Mouse (Mus musculus): ENCODE data around the gene Hyal1.
"Not testable (repeated sequence)": the region's sequence is repeated elsewhere in the genome, so short reads cannot be mapped to it uniquely, and the experiment has no call there.

Hyal1 gene

DNA sequence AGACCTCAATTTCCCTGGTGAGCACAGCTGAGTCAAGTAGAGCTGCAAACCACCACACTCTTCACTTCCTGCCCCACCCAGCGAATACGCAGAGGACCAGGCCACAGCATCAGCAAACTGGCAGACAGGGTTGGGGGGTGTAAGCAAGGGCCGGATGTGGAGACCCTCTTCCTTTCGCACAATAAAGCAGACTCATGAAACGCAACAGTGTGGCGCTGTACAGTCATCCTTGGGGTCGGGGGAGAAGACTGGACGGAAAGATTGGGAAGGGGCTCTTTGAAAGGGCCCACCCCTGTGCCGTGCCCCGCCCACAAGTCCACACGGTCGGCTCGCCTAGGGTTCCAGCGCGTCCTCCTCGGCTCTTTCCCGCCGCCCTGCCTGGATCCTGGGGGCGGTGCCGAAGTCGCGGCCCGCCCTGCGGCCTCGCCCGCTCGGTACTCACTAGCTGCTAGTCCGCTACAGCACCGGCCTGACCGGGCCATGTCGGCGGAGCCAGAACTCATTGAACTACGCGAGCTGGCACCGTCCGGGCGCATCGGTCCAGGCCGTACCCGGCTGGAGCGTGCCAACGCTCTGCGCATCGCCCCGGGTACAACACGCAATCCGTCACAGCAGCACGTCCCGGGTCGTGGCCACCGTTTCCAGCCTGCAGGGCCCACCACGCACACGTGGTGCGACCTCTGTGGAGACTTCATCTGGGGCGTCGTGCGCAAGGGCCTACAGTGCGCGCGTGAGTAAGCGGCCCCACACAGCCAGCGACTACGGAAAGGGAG is 25.4 kb upstream of the Hyal1 start, which contains the start of gene Rassf1:
Rassf1 (plus strand) TSS at position 439 of the 773 bp plus-strand sequence.
- peak; percentile 78 to 80 for DNase-seq

DNA sequence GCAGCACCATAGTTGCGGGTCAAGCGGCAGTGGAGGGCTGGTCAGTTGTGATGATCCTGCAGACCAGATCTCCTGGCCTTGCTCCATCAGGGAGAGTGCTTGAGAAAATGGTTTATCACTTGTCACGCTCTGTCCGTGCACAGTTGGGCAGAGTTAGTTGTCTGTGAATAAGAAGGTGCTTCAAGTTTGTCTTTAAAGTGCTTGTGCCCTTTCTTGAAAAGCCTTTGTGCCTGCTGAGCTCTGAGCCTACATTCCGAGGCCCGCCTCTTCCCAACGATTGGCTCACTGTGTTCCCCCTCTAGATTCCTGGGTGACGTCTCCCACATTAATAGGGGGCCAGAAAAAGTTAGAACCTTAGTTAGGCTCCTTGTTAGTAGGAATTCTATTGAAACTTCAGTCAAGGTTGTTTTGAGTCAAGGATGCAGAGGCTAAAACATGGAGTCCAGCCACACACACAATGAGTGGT is 24.8 kb upstream of the Hyal1 start:
- DNase-seq = no peak

DNA sequence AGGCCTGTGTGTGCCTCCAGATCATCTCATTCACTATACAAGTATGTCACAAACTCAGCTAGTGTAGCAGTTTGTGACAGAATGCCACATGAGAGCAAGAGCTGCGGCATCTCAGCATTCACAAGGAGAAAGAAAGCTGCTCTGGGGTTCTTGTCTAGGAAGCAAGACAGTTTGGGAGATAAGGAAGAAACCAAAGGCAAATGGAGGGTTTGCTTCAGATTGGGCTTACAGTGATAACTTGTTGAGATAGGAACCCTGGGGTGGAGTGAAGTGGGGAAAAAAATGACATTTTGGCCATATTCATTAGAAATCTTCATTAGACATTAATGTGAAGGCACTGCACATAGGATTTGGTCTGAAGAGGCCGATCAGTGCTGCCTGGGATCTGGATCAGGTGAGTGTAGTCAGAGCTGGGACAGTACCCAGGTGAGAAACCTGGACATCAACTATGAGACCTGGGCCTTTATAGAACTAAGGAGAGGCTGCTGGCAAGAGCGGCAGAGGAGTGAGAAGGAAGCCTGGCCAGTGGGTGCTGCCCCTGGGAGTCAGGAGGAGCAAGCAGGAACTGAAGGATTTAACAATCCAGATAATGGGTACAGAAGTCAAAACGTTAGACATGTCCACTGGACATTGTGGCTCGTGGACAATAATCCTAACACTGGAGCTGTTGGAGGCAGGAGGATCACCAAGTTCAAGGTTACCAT is 23.9 kb upstream of the Hyal1 start:
- no peak for DNase-seq

DNA sequence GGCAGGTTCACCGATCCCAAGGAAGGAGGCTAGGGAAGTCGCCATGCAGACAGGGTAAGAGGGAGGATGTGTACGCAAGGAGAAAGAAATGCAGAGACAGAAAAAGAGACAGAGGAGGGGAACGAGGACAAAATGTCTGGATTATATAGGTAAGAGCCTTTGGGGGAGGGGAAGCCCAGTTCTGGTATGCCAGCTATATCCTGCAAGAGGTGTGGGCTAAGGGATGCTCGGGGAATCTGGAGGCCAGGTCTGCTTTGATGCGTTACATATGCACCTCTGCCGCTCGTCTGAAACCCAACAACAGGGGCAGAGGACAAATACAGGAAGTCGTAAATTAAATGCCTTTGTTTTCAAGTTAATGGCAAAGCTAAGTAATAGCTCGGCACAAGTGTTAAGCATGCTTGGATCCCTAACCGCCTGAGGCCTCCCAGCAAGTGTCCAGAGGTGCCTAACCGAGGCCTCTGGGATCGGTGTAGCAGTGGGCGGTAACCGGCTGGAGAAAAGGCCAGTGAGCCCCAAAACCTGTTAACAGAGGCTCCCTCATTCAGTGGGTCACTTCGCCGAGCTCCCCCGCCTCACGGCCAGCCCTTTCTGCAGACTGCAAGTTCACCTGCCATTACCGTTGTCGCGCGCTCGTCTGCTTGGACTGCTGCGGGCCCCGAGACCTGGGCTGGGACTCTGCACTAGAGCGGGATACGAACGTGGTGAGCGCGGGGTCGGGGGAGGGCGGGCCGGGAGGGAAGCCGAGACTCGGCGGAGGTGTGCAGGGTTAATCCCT is 23.0 kb upstream of the Hyal1 start:
- peak; percentile 35 to 56 for DNase-seq

DNA sequence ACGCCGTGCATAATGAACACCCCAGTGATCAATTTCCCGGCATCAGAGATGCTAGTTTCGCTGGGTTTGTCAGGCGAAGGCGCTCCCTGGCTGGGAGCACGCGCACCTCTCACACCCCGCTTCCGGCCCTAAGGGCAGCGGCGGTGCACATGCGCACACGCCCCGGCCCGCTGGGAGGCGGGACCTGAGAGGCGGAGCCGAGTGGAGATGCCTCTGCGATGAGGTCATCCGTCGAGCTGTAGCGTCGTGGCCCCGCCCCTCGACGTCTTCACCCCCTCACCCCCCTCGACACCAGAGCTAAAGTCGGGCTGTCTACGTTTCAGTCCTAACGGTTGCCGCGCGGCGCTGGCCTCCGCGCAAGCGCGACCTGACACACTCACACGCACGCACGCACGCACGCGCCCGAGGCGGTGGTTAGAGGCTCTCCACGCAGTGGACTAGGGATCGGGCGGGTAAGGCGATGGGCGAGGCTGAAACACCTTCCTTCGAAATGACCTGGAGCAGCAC is 22.4 kb upstream of the Hyal1 start:
- DNase-seq = peak; percentile 94 to 95

DNA sequence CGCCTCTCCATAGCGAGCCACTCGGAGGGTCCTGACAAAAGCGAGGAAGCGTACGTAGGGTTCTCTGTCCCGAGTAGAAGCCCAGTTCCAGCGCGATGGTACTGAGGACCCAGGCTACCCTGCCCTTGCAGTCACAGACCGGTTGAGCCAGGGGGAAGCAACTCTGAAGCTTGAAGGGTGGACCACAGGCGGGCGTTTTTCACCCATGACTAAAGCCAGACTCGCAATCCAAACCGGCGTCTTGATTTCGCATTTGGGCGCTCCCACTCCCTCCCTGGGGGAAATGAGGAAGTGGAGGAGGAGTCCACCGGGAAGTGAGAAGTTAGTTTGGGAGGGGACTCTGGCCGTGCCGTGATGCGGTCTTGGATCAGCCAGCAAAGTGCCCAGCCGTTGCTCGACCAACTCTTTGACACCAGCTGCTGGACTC is 21.7 kb upstream of the Hyal1 start:
- DNase-seq = peak; percentile 82 to 86

DNA sequence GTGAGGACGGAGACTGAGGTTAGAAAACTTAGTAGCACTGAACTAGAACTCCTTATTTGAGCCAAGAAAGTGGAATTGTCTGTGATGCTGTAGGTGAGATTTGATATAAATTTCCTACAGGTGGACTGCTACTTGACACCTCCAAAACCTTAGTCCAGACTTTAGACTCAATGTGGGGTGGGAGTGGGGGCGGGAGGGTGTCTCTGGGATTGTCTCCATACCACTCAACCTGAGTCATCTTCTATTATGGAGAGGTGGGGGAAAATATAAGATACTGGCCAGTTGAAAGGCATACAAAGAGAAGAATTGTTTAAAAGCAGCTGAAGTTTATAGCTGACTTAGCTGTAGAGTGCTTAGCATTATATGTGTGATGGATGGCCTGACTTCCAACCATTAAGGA is 21.0 kb upstream of the Hyal1 start:
- DNase-seq = no peak

DNA sequence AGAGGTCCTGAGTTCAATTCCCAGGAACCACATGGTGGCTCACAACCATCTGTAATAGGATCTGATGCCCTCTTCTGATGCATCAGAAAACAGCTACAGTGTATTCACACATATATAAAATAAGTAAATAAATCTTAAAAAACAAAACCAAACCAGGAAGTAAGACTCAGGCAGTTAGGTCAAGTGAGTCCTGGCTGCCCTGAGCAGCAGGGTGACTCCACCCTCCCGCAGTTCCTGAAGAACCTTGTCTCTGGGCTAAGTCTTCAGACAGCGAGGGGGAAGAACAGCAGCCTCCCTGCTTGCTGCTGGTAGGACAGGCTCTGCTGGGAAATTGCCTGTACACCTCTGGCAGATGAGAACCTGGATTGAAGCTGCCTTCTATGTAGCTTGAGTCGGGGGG is 20.4 kb upstream of the Hyal1 start:
- peak in 1 of 2 experiments; percentile 33 for DNase-seq

DNA sequence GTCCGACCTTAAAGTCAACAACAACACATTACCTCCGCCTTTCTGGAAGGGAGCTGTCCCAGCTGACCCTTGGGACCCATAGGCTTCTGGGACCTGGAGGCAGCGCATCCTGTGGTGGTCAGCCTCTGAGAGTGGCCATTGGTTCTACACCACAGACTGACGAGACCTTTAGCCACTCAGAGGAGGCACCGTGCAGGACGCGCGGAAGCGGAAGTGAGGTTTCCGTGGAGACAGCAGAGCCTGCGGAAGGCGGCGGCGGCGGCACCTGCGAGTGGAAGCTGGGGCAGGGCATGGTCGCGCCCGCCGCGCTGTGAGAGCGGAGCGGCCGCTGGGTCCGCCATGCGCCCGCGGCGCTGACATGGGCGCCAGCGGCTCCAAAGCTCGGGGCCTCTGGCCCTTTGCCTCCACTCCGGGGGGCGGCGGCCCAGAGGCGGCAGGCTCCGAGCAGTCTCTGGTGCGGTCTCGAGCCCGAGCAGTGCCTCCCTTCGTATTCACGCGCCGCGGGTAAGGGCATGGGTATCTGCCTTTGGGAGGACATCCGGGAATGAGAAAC is 13.6 kb upstream of the Hyal1 start, which contains the start of gene Tusc2:
Tusc2 (plus strand) TSS at position 227 of the 553 bp plus-strand sequence.
- peak; percentile 97 for DNase-seq

DNA sequence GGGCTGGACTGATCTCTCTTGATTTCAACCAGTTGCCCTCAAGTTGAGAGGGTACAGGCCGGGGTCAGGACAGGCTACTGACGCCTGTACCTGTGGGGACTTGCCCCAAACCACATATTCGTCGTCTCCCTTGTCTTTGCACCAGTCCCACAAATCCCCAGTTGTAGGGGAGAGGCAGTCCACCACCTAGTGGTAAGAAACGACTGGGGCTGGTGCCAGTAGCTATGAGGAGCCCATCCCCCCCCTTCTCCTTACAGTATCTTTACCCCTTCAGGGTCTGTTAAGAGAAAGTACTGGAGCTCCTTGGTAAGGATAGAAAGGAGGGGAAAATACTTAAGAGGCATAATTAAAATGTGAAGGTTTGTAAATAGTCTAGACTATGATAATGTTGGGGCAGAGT is 11.2 kb upstream of the Hyal1 start:
- DNase-seq = not testable (repeated sequence)

DNA sequence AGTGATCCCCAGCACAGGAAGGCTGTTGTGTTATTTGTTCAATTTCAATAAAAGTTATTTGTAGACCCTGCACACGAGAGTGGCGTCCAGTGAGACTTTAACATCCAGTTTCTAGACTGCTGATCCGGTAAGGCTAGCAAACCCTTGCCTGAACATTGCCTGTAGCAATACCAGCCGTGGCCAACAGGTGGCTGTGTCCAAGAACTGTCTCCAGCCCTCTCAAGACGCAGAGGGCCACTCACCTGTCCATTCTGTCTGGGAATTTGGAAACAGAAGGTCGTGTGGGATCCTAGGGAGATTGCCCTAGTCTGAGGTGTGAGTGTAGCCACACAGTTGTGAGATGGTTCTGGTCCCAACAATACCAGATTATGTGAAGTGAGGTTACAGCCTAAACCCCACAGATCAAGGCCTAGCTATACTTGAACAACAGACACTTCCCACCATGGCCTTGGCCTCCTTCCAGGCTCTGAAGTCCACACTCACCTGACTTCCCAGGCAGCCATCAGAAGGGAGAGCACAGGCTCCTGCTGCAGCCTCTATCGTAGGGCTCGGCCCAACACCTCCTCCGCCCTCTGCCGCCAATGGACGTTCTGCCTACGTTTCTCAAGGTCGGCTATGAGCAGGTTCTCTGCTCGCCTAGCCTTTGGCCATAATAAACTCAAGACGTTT is 10.6 kb upstream of the Hyal1 start:
- peak; percentile 89 to 92 for DNase-seq

DNA sequence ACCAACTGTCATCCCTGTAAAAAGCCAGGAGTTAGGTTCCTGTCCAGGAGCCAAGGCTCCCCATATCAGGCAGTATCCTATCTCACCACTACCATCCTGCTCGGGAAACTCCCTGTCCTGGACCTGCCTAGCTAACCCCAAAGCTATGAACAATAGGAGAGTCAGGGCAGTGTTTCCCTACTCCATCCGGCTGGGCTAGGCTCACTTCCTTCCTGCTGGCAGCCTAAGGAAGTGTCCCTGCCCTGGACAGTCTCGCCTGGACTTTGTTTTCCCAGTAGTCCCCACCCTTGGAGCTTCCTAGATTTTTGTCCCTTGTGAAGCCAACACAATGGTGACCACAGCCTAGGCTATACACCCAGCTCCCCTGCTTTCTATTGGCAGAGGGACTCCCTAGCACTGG is 9.9 kb upstream of the Hyal1 start:
- peak; percentile 82 to 84 for DNase-seq

DNA sequence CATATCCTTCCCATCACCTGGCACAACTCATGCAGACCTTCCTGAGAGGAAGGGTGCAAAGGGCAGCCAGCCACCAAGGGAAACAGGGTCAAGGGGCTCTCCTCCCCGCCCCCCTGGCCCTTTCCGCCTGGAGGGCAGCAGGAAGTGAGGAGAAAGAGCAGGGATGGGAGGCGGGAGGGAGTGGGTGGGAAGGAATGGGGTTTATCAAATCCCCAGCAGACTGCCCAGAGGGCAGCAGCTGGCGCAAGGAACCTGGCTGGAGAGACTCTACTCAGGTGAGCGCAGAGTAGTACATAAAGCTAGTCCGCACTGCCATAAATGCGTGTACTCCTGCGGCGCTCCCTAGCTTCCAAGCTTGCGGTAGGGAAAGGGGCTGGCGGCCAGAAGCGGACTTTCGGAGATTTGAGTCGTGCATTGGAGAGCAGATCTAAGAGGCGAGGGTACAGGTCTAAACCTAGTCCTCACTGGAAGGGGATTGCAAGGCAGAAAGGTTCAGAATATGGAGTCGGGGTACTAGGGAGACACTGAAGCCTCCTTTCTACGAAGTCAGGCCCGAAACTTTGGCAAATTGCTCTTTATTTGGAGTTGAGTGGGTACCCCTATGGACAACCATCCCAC is 8.9 kb upstream of the Hyal1 start, which contains the start of gene Hyal2:
Hyal2 (plus strand) TSS at position 244 of the 618 bp plus-strand sequence.
- DNase-seq = peak; percentile 70 to 80

DNA sequence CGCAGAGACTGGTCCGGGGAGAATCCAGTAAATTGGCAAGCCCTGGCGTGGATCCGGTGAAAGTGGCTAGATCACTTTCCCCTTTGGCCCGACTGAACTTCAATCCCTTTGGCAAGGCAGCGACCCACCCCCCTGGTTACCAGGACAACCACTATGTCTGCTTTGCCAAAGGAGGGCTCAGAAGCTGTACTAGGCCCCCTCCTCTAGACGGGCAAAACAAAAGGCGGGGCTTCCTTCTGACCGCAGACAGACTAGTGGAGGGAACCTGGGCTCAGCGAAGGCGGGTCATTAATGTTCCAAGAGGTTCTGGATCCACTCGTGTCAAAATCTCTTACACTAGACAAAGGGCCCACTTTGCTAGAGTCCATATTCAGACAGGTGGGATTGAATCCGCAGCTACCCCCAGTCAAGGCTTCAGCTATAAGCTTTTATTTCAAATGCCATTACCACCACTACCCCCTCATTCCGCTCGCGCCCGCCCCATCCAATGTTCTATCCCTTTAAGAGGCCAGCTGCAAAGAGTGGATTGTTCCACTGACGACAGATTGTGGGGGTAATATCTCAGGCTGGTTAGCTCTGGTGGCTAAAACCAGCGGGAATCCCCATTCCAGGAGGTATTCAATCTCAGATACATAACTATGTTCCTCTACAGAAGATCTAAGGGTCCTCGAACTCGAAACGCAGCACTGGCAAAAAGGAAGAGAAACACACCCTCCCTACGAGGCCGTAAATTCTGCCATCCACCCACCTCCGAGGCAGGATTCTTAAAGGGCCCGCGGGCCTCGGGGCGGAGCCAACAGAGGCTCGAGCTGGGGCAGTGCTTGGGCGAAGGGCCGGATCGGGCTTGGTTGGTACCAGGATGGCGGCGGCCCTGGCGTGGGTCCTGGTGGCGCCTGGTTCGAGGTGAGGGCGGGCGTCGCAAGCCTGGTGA is 8.1 kb upstream of the Hyal1 start:
- DNase-seq = peak; percentile 90 to 92

DNA sequence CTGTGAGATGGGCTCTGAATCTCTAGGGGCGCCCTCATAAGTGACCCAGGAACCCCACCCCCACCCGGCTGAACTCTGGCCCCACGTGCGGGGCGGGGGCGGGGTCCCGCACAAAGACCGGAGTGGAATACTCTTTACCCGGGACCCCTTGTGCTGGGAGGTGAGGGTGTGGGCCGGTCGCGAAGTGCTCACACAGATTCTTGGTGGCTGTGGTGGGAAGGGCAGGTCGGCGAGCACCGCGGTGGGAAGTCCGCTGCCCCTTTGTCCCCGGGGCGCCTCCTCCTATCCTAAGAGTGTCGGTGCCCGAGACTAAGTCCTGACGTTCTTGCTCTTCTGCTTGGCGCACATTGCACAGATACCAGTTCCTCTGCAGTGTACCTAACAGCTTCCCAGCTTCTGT is 7.5 kb upstream of the Hyal1 start:
- no peak for DNase-seq

DNA sequence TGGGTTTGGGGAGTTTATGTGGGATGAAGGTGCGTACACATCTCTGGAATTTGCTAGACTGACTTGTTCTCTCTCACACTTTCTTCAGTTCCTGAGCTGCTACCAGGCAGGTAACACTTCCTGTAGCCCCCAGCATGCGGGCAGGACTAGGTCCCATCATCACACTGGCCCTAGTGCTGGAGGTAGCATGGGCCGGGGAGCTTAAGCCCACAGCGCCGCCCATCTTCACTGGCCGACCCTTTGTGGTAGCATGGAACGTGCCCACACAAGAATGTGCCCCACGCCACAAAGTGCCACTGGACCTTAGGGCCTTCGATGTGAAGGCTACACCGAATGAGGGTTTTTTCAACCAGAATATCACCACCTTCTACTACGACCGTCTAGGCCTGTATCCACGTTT is 6.7 kb upstream of the Hyal1 start:
- no peak for DNase-seq

DNA sequence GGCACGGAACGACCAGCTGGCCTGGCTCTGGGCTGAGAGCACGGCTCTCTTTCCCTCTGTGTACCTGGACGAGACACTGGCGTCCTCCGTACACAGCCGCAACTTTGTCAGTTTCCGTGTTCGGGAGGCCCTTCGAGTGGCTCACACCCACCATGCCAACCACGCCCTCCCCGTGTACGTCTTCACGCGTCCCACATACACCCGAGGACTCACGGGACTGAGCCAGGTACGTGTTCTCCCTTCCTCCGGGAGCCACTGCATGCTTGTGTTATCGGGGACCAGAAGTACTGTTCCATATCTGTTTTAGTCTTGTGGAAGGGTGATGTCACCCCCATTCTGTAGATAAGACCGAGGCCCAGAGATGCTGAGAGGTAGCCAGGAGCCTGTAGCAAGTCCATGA is 5.9 kb upstream of the Hyal1 start:
- peak in 1 of 2 experiments; percentile 44 for DNase-seq

DNA sequence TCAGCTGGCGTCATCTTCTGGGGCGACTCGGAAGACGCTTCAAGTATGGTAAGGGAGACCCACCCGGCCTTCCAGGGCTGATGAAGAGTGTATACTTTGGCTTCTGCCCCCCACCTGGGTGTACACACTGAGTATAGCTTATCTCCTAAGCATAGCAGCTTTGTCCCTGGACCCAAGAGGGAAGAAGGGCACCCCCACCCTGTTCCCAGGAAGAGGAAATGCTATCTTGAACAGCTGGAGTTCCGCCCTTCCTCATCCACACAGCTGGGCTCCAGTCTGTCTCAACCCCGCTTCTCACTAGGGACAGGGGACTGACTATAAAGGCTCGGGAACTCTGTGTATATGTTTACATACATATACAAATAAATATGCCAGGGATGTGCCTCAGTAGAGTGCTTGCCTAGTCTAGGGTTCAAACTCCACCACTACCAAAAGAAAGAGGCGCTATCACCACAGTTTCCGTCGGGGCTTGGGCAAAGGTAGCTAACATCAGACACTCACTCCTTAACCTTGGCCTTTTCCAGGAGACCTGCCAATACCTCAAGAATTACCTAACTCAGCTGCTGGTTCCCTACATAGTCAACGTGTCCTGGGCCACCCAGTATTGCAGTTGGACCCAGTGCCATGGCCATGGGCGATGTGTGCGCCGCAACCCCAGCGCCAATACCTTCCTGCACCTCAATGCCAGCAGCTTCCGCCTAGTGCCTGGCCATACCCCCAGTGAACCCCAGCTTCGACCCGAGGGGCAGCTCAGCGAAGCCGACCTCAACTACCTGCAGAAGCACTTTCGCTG is 5.0 kb upstream of the Hyal1 start:
- DNase-seq = peak; percentile 52 to 74

DNA sequence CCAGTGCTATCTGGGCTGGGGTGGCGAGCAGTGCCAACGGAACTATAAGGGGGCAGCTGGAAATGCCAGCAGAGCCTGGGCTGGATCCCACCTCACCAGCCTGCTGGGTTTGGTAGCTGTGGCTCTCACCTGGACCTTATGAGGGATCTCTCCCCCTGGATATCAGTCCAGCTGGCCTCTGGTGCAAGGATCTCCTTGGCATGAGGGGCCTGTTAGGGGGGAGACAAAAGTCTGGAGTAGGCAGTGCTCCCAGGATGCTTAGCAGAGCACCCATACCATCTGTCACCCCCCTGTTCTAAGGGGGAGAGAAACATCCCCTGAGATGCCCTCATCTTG is 4.4 kb upstream of the Hyal1 start:
- DNase-seq = no peak

DNA sequence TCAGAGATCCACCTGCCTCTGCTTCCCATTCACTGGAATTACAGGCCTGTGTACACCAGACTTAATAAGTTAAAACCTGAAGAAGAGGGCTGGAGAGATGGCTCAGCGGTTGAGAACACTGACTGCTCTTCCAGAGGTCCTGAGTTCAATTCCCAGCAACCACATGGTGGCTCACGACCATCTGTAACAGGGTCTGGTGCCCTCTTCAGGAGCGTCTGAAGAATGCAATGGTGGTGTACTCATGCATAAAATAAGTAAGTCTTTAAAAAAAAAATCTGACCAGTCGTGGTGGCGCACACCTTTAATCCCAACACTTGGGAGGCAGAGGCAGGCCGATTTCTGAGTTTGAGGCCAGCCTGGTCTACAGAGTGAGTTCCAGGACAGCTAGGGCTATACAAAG is 3.0 kb upstream of the Hyal1 start:
- DNase-seq = not testable (repeated sequence)

Data from lung, adult 18-20 months (tissue).